Comparison of ENCODE assay signal across 8 mouse cellular contexts in the genomic region with DNA sequence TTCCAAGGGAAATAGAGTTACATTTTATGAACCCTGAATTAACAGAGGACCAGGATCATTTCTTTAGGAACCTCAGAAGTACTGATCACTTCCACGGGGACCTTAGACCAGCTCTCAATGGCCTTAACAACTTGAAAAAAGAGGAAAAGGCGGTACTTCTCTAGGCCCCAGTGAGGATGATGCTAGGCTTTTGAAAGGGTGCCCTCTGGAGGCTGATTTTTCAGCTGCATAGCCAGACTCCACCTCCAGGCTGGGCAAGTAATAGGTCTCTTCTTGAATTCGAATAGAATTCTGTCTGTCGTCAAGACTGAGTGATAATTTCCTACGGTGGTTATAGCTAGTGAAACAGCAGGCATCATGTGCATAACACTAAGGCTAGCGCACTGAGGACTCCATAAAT.
DNase-seq lines count a peak whose midpoint lies in the region; ATAC-seq lines count a peak whose summit lies in the region.
"Had no signal": no experiment of that assay in that cellular context is flagged by ENCODE, and none has a peak within 500 bp of the region (broad histone marks: within the 10 kb centered on the region; RNA-seq: fewer than 3 reads in every experiment).

No protein-coding gene starts in this region.

- H3K4me1 ChIP-seq in forebrain, embryonic 14.5 days (ENCODE audit: control insufficient read depth, insufficient read depth, low read length): peaks cover 8% of the 10 kb centered on the region; the same call in 1 of the 2 replicates
- no peaks in the 10 kb centered on the region for H3K4me1 ChIP-seq in hindbrain, embryonic 16.5 days (ENCODE audit: control insufficient read depth, insufficient read depth, low read depth, low read length)
- H3K4me1 ChIP-seq: limb, embryonic 15.5 days had no signal

- no peak overlapping the region for H3K9ac ChIP-seq in forebrain, embryonic 14.5 days (ENCODE audit: low read length)
- no peak overlapping the region for H3K9ac ChIP-seq in hindbrain, embryonic 16.5 days (ENCODE audit: low read depth, low read length)
- H3K9ac ChIP-seq: limb, embryonic 15.5 days had no signal

- H3K27ac ChIP-seq in forebrain, embryonic 14.5 days (ENCODE audit: low read depth, low read length): no peak overlapping the region
- no peak overlapping the region for H3K27ac ChIP-seq in hindbrain, embryonic 16.5 days (ENCODE audit: low read depth, low read length)
- H3K27ac ChIP-seq: limb, embryonic 15.5 days had no signal

- WGBS in forebrain, embryonic 14.5 days: 25% methylated on average over 6 of the region's 6 CpGs
- 24% methylated on average over 6 of the region's 6 CpGs for WGBS in hindbrain, embryonic 16.5 days

- no peak overlapping the region for H3K4me3 ChIP-seq in forebrain, embryonic 14.5 days (ENCODE audit: low read depth, low read length)
- H3K4me3 ChIP-seq in hindbrain, embryonic 16.5 days (ENCODE audit: low read length): no peak overlapping the region
- H3K4me3 ChIP-seq: limb, embryonic 15.5 days had no signal

- no peaks in the 10 kb centered on the region for H3K9me3 ChIP-seq in forebrain, embryonic 14.5 days (replicated peaks; ENCODE audit: control insufficient read depth, low read length)
- H3K9me3 ChIP-seq in hindbrain, embryonic 16.5 days (ENCODE audit: control insufficient read depth, low read length): no peaks in the 10 kb centered on the region
- H3K9me3 ChIP-seq: limb, embryonic 15.5 days had no signal

- no peaks in the 10 kb centered on the region for H3K27me3 ChIP-seq in forebrain, embryonic 14.5 days (replicated peaks; ENCODE audit: control insufficient read depth, insufficient read depth, low read length)
- no peaks in the 10 kb centered on the region for H3K27me3 ChIP-seq in hindbrain, embryonic 16.5 days (replicated peaks; ENCODE audit: control insufficient read depth, insufficient read depth, low read length)

- peaks cover 1% of the 10 kb centered on the region; the same call in 1 of the 2 replicates for H3K36me3 ChIP-seq in forebrain, embryonic 14.5 days (ENCODE audit: control insufficient read depth, insufficient read depth, low read length)
- H3K36me3 ChIP-seq in hindbrain, embryonic 16.5 days (ENCODE audit: control insufficient read depth, insufficient read depth, low read length): no peaks in the 10 kb centered on the region
- H3K36me3 ChIP-seq: limb, embryonic 15.5 days had no signal

- H3K4me2 ChIP-seq in forebrain, embryonic 14.5 days (ENCODE audit: low read length): no peak overlapping the region
- no peak overlapping the region for H3K4me2 ChIP-seq in hindbrain, embryonic 16.5 days (ENCODE audit: low read length)
- H3K4me2 ChIP-seq: limb, embryonic 15.5 days had no signal

- ATAC-seq in forebrain, embryonic 14.5 days: peak; percentile 65
- ATAC-seq in hindbrain, embryonic 16.5 days: peak; percentile 56; the same call in 1 of the 2 replicates
- peak; percentile 98 for ATAC-seq in megakaryocyte progenitor cell, adult 5-6 weeks (replicated peaks; ENCODE audit: poor library complexity)

- peak; percentile 52 for DNase-seq in Muller cell, postnatal 12 days (ENCODE audit: inconsistent ontology term)
- DNase-seq in c-Kit-positive CD71-negative TER-119-negative erythroid progenitor cells, embryonic 14.5 days (ENCODE audit: low read depth): peak; percentile 40
- DNase-seq in forebrain, embryonic 14.5 days (ENCODE audit: low spot score): peak; percentile 73
- DNase-seq in left cerebral cortex, adult 11 months (ENCODE audit: low spot score): peak; percentile 55
- peak; percentile 10 for DNase-seq in skeletal muscle tissue, adult 2 months (ENCODE audit: low read depth, low spot score)

Comparison
In these comparisons a context has a peak if more than half of its experiments do, and no peak if none do; other contexts are left out.
1. DNase-seq: peak in every context shown above with its lines; median percentile 73 in forebrain, embryonic 14.5 days; 55 in left cerebral cortex, adult 11 months; 52 in Muller cell, postnatal 12 days; 40 in c-Kit-positive CD71-negative TER-119-negative erythroid progenitor cells, embryonic 14.5 days; 10 in skeletal muscle tissue, adult 2 months.